In genomic region chr16:31896971-31897774, GRCm38 (mm10) we compare ENCODE assay signal across 8 mouse cellular contexts. TPM values are rescaled to one million over a fixed set of nuclear protein-coding genes. Genes with fewer than 3 reads are reported as not detected.
DNase-seq lines count a peak whose midpoint lies in the region; ATAC-seq lines count a peak whose summit lies in the region.

No protein-coding gene starts in this region.

- 15% methylated on average over 29 of the region's 29 CpGs for WGBS in heart, embryonic 15.5 days
- 13% methylated on average over 29 of the region's 29 CpGs for WGBS in lung, embryonic 15.5 days

- no peak overlapping the region for H3K27ac ChIP-seq in heart, embryonic 15.5 days
- H3K27ac ChIP-seq in lung, embryonic 15.5 days: no peak overlapping the region

- H3K9me3 ChIP-seq in heart, embryonic 15.5 days (replicated peaks): no peaks in the 10 kb centered on the region
- no peaks in the 10 kb centered on the region for H3K9me3 ChIP-seq in lung, embryonic 15.5 days

- H3K27me3 ChIP-seq in heart, embryonic 15.5 days: no peaks in the 10 kb centered on the region
- no peaks in the 10 kb centered on the region for H3K27me3 ChIP-seq in lung, embryonic 15.5 days

- H3K4me2 ChIP-seq in heart, embryonic 15.5 days: peak overlapping the region; percentile 70
- peak overlapping the region; percentile 56 for H3K4me2 ChIP-seq in lung, embryonic 15.5 days

- H3K9ac ChIP-seq in heart, embryonic 15.5 days: peak overlapping the region; percentile 46; the same call in 1 of the 2 replicates
- H3K9ac ChIP-seq in lung, embryonic 15.5 days: no peak overlapping the region

- H3K4me3 ChIP-seq in heart, embryonic 15.5 days: peak overlapping the region; percentile 39
- H3K4me3 ChIP-seq in lung, embryonic 15.5 days: peak overlapping the region; percentile 28

- 0 out of 2 replicates have a peak, but pooled peaks have one; percentile 24 for ATAC-seq in heart, embryonic 15.5 days (replicated peaks; ENCODE audit: insufficient number of reproducible peaks, insufficient read depth, low FRiP score, low read depth)
- ATAC-seq in lung, embryonic 15.5 days (ENCODE audit: borderline replicate concordance, extremely low read depth, low FRiP score, low TSS enrichment): peak; percentile 50; the same call in 1 of the 2 replicates

- no peaks in the 10 kb centered on the region for H3K36me3 ChIP-seq in heart, embryonic 15.5 days
- no peaks in the 10 kb centered on the region for H3K36me3 ChIP-seq in lung, embryonic 15.5 days

- H3K4me1 ChIP-seq in heart, embryonic 15.5 days (replicated peaks): peaks cover 12% of the 10 kb centered on the region
- peaks cover 8% of the 10 kb centered on the region for H3K4me1 ChIP-seq in lung, embryonic 15.5 days

- DNase-seq in heart, adult 11 months: no peak
- DNase-seq in cerebellum, adult 9-11 months: peak; percentile 75
- peak; percentile 75 to 80 for DNase-seq in frontal cortex, adult 2 months (ENCODE audit: extremely low spot score in 1 of 2, low spot score in 1 of 2)
- DNase-seq in kidney, postnatal 10 days: peak; percentile 64
- peak; percentile 83 for DNase-seq in right cerebral cortex, adult 18-20 months
- no peak for DNase-seq in adrenal gland, adult 2 months

RNA-seq across cellular contexts. Expression of gene Meltf, which starts 18.6 kb away (rescaled TPM):
- polyA plus RNA-seq in heart, embryonic 15.5 days (2015; fragmentation: Nextera tagmentation; extraction: Ambion mirVana): 0.04 and 0.18 TPM in 2 replicates
- 0.48 and 0.62 TPM in 2 replicates for polyA plus RNA-seq in frontal cortex, adult 2 months (2012; rRNA removed)
- 0.11 TPM in 1 of 2 replicates, not detected in the other for polyA plus RNA-seq in lung, embryonic 15.5 days (2015; fragmentation: Nextera tagmentation; extraction: Ambion mirVana)
- total RNA-seq in adrenal gland, adult 2 months (2021): not detected
- polyA plus RNA-seq in adrenal gland, adult 2 months (2012; rRNA removed): 0.02 and 0.04 TPM in 2 replicates

RNA-seq across cellular contexts. Expression of gene Pigz, which starts 36.5 kb away (rescaled TPM):
- polyA plus RNA-seq in heart, embryonic 15.5 days (2015; fragmentation: Nextera tagmentation; extraction: Ambion mirVana): 0.68 and 0.73 TPM in 2 replicates
- 8.8 and 11.6 TPM in 2 replicates for polyA plus RNA-seq in frontal cortex, adult 2 months (2012; rRNA removed)
- polyA plus RNA-seq in lung, embryonic 15.5 days (2015; fragmentation: Nextera tagmentation; extraction: Ambion mirVana): 0.40 and 0.71 TPM in 2 replicates
- total RNA-seq in adrenal gland, adult 2 months (2021): 1 to 10 TPM in 1 of 2 experiments, under 1 TPM in 1; 0.35 to 1.3 TPM
- 0.71 and 1.3 TPM in 2 replicates for polyA plus RNA-seq in adrenal gland, adult 2 months (2012; rRNA removed)

RNA-seq across cellular contexts. Expression of gene 0610012G03Rik, which starts 51.1 kb away (rescaled TPM):
- 104 and 106 TPM in 2 replicates for polyA plus RNA-seq in heart, embryonic 15.5 days (2015; fragmentation: Nextera tagmentation; extraction: Ambion mirVana)
- 75.0 and 89.4 TPM in 2 replicates for polyA plus RNA-seq in frontal cortex, adult 2 months (2012; rRNA removed)
- polyA plus RNA-seq in lung, embryonic 15.5 days (2015; fragmentation: Nextera tagmentation; extraction: Ambion mirVana): 75.7 and 77.3 TPM in 2 replicates
- 10 to 100 TPM; 40.5 to 47.4 TPM for total RNA-seq in adrenal gland, adult 2 months (2021)
- polyA plus RNA-seq in adrenal gland, adult 2 months (2012; rRNA removed): 143 and 164 TPM in 2 replicates

RNA-seq across cellular contexts. Expression of gene Ncbp2, which starts 51.1 kb away (rescaled TPM):
- 65.8 and 66.4 TPM in 2 replicates for polyA plus RNA-seq in heart, embryonic 15.5 days (2015; fragmentation: Nextera tagmentation; extraction: Ambion mirVana)
- 80.2 and 105 TPM in 2 replicates for polyA plus RNA-seq in frontal cortex, adult 2 months (2012; rRNA removed)
- 114 TPM in 2 replicates for polyA plus RNA-seq in lung, embryonic 15.5 days (2015; fragmentation: Nextera tagmentation; extraction: Ambion mirVana)
- total RNA-seq in adrenal gland, adult 2 months (2021): 10 to 100 TPM; 45.1 to 54.0 TPM
- polyA plus RNA-seq in adrenal gland, adult 2 months (2012; rRNA removed): 2.3 and 6.0 TPM in 2 replicates

Comparison
In these comparisons a context has a peak if more than half of its experiments do, and no peak if none do; other contexts are left out.
1. DNase-seq: peak in cerebellum, adult 9-11 months (single experiment), frontal cortex, adult 2 months (2 of 2), kidney, postnatal 10 days (single experiment) and right cerebral cortex, adult 18-20 months (single experiment); none in heart, adult 11 months (single experiment) and adrenal gland, adult 2 months (single experiment).